Mouse (Mus musculus) layer of hippocampus, adult 2 months (tissue): ENCODE results near the gene Ifitm2. TPM values are rescaled to one million over a fixed set of nuclear protein-coding genes. Genes with fewer than 3 reads are reported as not detected.

ENCODE experiments used
- DNase-seq, 2 experiments: peaks; one replicate each; pipeline ENCODE4 v3.0.0; 2022; ENCODE audit warnings: low spot score in 2 of 2
- H3K27ac ChIP-seq: fragments of 200-600 bp; 2 replicates; pipeline ENCODE4 v1.8.1; 2022
- H3K4me3 ChIP-seq: fragments of 200-600 bp; 2 replicates; pipeline ENCODE4 v1.8.1; 2022; ENCODE audit warnings: mild to moderate bottlenecking
- CTCF ChIP-seq: fragments of 200-600 bp; conservative IDR thresholded peaks from 2 replicates; pipeline ENCODE4 v1.8.1; 2022; ENCODE audit warnings: antibody characterized with exemption, mild to moderate bottlenecking, moderate library complexity
- total RNA-seq, 2 experiments: library from RNA; stranded (reverse); gene quantifications; 2 replicates each; pipeline ENCODE4 v1.2.3; 2021

Gene Ifitm2
- total RNA-seq, 2 experiments from 2014 or later: 13.0 to 16.3 TPM

- no peak for TF ChIP-seq CTCF
Measured at GRCm38 (mm10) chr7:140946311-140946710, 9.5 kb downstream of the Ifitm2 start.

GRCm38 (mm10) chr7:140945247-140945646 is 10.5 kb downstream of the Ifitm2 start:
- no peak overlapping the region for H3K27ac ChIP-seq
- TF ChIP-seq CTCF: no peak
- no peak for DNase-seq
- no peak overlapping the region for H3K4me3 ChIP-seq

More at GRCm38 (mm10) chr7:140946311-140946710, 9.5 kb downstream of the Ifitm2 start:
- H3K4me3 ChIP-seq: no peak overlapping the region
- H3K27ac ChIP-seq: no peak overlapping the region
- no peak for DNase-seq

- Histone ChIP-seq H3K27ac (no peak overlapping the region), H3K4me3 (no peak overlapping the region)
- no peak for TF ChIP-seq CTCF
- no peak for DNase-seq
Measured at GRCm38 (mm10) chr7:140944236-140944635, 11.6 kb downstream of the Ifitm2 start.

GRCm38 (mm10) chr7:140943356-140943755 is 12.4 kb downstream of the Ifitm2 start:
- DNase-seq: no peak
- no peak for TF ChIP-seq CTCF
- no peak overlapping the region for H3K4me3 ChIP-seq
- no peak overlapping the region for H3K27ac ChIP-seq

- no peak for DNase-seq
- no peak overlapping the region for H3K4me3 ChIP-seq
- no peak for TF ChIP-seq CTCF
- no peak overlapping the region for H3K27ac ChIP-seq
Measured at GRCm38 (mm10) chr7:140942811-140943210, 13.0 kb downstream of the Ifitm2 start.

- H3K4me3 ChIP-seq: peak overlapping the region; percentile 54
Measured at GRCm38 (mm10) chr7:140942341-140942740, 13.4 kb downstream of the Ifitm2 start.

GRCm38 (mm10) chr7:140941222-140942051 is 14.3 kb downstream of the Ifitm2 start, which contains the start of gene Pgghg:
TSS of gene Pgghg (plus strand) at chr7:140941391.
- Histone ChIP-seq H3K27ac (peak within 1 kb of the TSS; percentile 89), H3K4me3 (peak within 1 kb of the TSS; percentile 54)
- DNase-seq: peak; percentile 45 to 58
- TF ChIP-seq CTCF: peak; percentile 93

More at GRCm38 (mm10) chr7:140942341-140942740, 13.4 kb downstream of the Ifitm2 start:
- DNase-seq: no peak
- H3K27ac ChIP-seq: peak overlapping the region; percentile 89
- TF ChIP-seq CTCF: no peak

GRCm38 (mm10) chr7:140939669-140940171 is 16.1 kb downstream of the Ifitm2 start:
- H3K27ac ChIP-seq: no peak overlapping the region
- no peak for DNase-seq
- no peak for TF ChIP-seq CTCF
- no peak overlapping the region for H3K4me3 ChIP-seq

- TF ChIP-seq CTCF: no peak
- H3K4me3 ChIP-seq: no peak overlapping the region
- DNase-seq: no peak
- no peak overlapping the region for H3K27ac ChIP-seq
Measured at GRCm38 (mm10) chr7:140938896-140939295, 16.9 kb downstream of the Ifitm2 start.

- H3K4me3 ChIP-seq: no peak overlapping the region
- DNase-seq: no peak
- H3K27ac ChIP-seq: no peak overlapping the region
- peak; percentile 38 for TF ChIP-seq CTCF
Measured at GRCm38 (mm10) chr7:140938436-140938835, 17.4 kb downstream of the Ifitm2 start.

- no peak for TF ChIP-seq CTCF
- H3K4me3 ChIP-seq: no peak overlapping the region
- no peak for DNase-seq
- H3K27ac ChIP-seq: no peak overlapping the region
Measured at GRCm38 (mm10) chr7:140927181-140927580, 28.6 kb downstream of the Ifitm2 start.

GRCm38 (mm10) chr7:140923070-140923775 is 32.6 kb downstream of the Ifitm2 start:
- Histone ChIP-seq H3K27ac (no peak overlapping the region), H3K4me3 (peak overlapping the region; percentile 53)
- no peak for DNase-seq
- TF ChIP-seq CTCF: no peak

- no peak for DNase-seq
- TF ChIP-seq CTCF: no peak
- Histone ChIP-seq H3K4me3 (peak overlapping the region; percentile 53), H3K27ac (no peak overlapping the region)
Measured at GRCm38 (mm10) chr7:140922398-140923069, 33.3 kb downstream of the Ifitm2 start.
